Mouse (Mus musculus) liver, embryonic 14 days (tissue): ENCODE data around the gene Frs3. TPM values are rescaled to one million over a fixed set of nuclear protein-coding genes. Genes with fewer than 3 reads are reported as not detected.

Experiments
- polyA plus RNA-seq: library from polyadenylated mRNA; depleted of rRNA; stranded (reverse); fragments of >200 nt; gene quantifications from 2 replicates; pipeline ENCODE4 v1.2.3, GENCODE M21; 2012; rRNA removed

Gene Frs3
- 2.4 and 2.6 TPM in 2 replicates for polyA plus RNA-seq

GRCm38 (mm10) chr17:47688608-47689575 lies at the start of gene Frs3:
Frs3 (plus strand) TSS chr17:47689030.

GRCm38 (mm10) chr17:47688344-47688607 lies 554 bp upstream of the Frs3 start, which contains the start of gene Tomm6:
Tomm6 (minus strand) TSS chr17:47688386.

GRCm38 (mm10) chr17:47694442-47694502 lies 5.4 kb downstream of the Frs3 start, which contains the start of gene Gm21981:
Gm21981 (minus strand) TSS chr17:47694455.

GRCm38 (mm10) chr17:47694503-47695336 lies 5.9 kb downstream of the Frs3 start, which contains the start of gene Prickle4:
Prickle4 (minus strand) TSS chr17:47694736.

GRCm38 (mm10) chr17:47726566-47726965 lies 37.7 kb downstream of the Frs3 start, which contains the start of gene Pgc:
Pgc (plus strand) TSS chr17:47726842.

GRCm38 (mm10) chr17:47736856-47737255 lies 48.0 kb downstream of the Frs3 start, which contains the start of gene Tfeb:
Tfeb (plus strand) TSS chr17:47737030.

Other genes with a start within 250 kb of the Frs3 start
- gene Taf8, start 186.7 kb upstream of the Frs3 start, polyA plus RNA-seq = 15.4 and 16.7 TPM in 2 replicates
- 179 and 198 TPM in 2 replicates for gene Ccnd3, start 184.0 kb upstream of the Frs3 start, polyA plus RNA-seq
- gene Bysl, start 77.5 kb upstream of the Frs3 start, polyA plus RNA-seq = 10.9 and 12.9 TPM in 2 replicates
- gene Med20, start 77.4 kb upstream of the Frs3 start, polyA plus RNA-seq = 21.0 and 24.1 TPM in 2 replicates
- gene Gm20517, start 77.4 kb upstream of the Frs3 start, polyA plus RNA-seq = 0.83 and 1.2 TPM in 2 replicates
- 6.2 and 7.2 TPM in 2 replicates for gene Usp49, start 58.3 kb upstream of the Frs3 start, polyA plus RNA-seq
- gene Tomm6, start 644 bp upstream of the Frs3 start, polyA plus RNA-seq = 45.6 and 70.2 TPM in 2 replicates
- 0.25 and 0.27 TPM in 2 replicates for gene Gm21981, start 5.4 kb downstream of the Frs3 start, polyA plus RNA-seq
- gene Prickle4, start 5.7 kb downstream of the Frs3 start, polyA plus RNA-seq = 0.15 TPM in 1 of 2 replicates, not detected in the other
- gene Pgc, start 37.8 kb downstream of the Frs3 start, polyA plus RNA-seq = not detected in 2 replicates
- gene Tfeb, start 48.0 kb downstream of the Frs3 start, polyA plus RNA-seq = 2.5 and 2.8 TPM in 2 replicates
- gene Mdfi, start 145.7 kb downstream of the Frs3 start, polyA plus RNA-seq = 4.8 and 5.1 TPM in 2 replicates
- gene Foxp4, start 235.6 kb downstream of the Frs3 start, polyA plus RNA-seq = 7.8 and 8.1 TPM in 2 replicates